Mouse (Mus musculus): Measurements from ENCODE around the gene Exoc7. TPM values are rescaled to one million over a fixed set of nuclear protein-coding genes. Genes with fewer than 3 reads are reported as not detected.

Gene Exoc7
- polyA plus RNA-seq, 1 experiment from 2014 or later, result 56.8 TPM

GRCm38 (mm10) chr11:116255982-116256675 lies 50.9 kb downstream of the Exoc7 start:
- no peaks in the 10 kb centered on the region for H3K27me3 ChIP-seq (ENCODE audit: control insufficient read depth, insufficient read depth, low read length)
- H3K9me3 ChIP-seq (replicated peaks; ENCODE audit: control insufficient read depth, low read length), result no peaks in the 10 kb centered on the region
- H3K4me3 ChIP-seq (replicated peaks; ENCODE audit: low read length), result no peak overlapping the region
- H3K4me1 ChIP-seq (ENCODE audit: control insufficient read depth, insufficient read depth, low read length), result peaks cover 5% of the 10 kb centered on the region; the same call in 1 of the 2 replicates
- ATAC-seq (ENCODE audit: insufficient read depth, low FRiP score), result peak; percentile 49; the same call in 1 of the 2 replicates
- WGBS, result 74% methylated on average over 9 of the region's 9 CpGs
- H3K4me2 ChIP-seq (ENCODE audit: low read depth, low read length), result no peak overlapping the region
- peak overlapping the region; percentile 40; the same call in 1 of the 2 replicates for H3K9ac ChIP-seq (ENCODE audit: low read length)
- peak overlapping the region; percentile 86 for H3K27ac ChIP-seq (ENCODE audit: low read length)
- peaks cover 42% of the 10 kb centered on the region; the same call in 1 of the 2 replicates for H3K36me3 ChIP-seq (ENCODE audit: control insufficient read depth, insufficient read depth, low read length)

DNA sequence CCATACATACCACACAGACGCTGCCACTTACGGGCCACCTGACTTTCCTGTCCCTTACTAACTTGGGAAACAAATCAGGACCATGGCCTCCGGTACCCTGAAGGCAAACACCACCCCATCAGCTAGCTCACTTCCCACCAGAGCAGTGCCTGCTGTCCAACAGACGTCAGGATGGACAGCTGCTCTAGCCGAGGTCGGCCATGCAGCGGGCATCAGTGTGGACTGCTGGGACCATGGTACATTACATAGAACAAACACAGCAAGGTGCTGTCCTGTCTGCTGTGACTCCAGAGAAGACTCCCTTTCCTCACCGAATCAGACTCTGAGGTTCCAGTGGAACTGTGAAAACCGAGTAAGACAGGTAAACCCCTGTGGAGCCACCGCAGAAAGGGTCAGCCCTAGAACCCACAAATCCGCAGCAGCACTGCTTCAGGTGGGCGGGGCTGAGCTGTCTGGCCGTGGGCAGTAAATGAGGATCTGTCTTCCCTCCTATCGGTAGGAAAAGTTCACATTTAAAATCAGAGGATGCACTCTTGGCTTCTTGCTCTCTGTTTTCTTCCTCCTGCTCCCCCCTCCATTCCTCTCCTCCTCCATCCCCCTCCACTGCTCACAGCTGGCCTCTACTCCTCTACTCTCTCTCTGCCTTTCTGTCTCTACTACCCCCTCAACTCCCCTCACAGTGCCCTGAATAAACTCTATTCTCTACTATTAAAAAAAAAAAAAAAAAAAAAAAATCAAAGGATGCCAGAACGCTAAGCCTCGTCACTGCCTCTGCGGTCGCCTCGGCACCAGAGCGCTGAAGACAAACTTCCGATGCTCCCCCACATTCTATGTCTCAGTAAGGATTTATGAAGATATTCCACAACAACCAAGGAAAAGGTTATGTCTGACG lies 51.7 kb downstream of the Exoc7 start:
- Histone ChIP-seq H3K4me1 (ENCODE audit: control insufficient read depth, insufficient read depth, low read length) (peaks cover 5% of the 10 kb centered on the region; the same call in 1 of the 2 replicates), H3K9me3 (replicated peaks; ENCODE audit: control insufficient read depth, low read length) (no peaks in the 10 kb centered on the region), H3K27ac (ENCODE audit: low read length) (peak overlapping the region; percentile 86), H3K36me3 (ENCODE audit: control insufficient read depth, insufficient read depth, low read length) (peaks cover 44% of the 10 kb centered on the region), H3K4me2 (ENCODE audit: low read depth, low read length) (no peak overlapping the region), H3K9ac (ENCODE audit: low read length) (no peak overlapping the region), H3K4me3 (replicated peaks; ENCODE audit: low read length) (no peak overlapping the region), H3K27me3 (ENCODE audit: control insufficient read depth, insufficient read depth, low read length) (no peaks in the 10 kb centered on the region)
- no peak for ATAC-seq (ENCODE audit: insufficient read depth, low FRiP score)
- WGBS, result 78% methylated on average over 22 of the region's 22 CpGs

- ATAC-seq (ENCODE audit: insufficient read depth, low FRiP score), result no peak
- no peak overlapping the region for H3K4me2 ChIP-seq (ENCODE audit: low read depth, low read length)
- no peaks in the 10 kb centered on the region for H3K9me3 ChIP-seq (replicated peaks; ENCODE audit: control insufficient read depth, low read length)
- 60% methylated on average over 9 of the region's 9 CpGs for WGBS
- peak overlapping the region; percentile 86 for H3K27ac ChIP-seq (ENCODE audit: low read length)
- H3K27me3 ChIP-seq (ENCODE audit: control insufficient read depth, insufficient read depth, low read length), result no peaks in the 10 kb centered on the region
- peaks cover 48% of the 10 kb centered on the region for H3K36me3 ChIP-seq (ENCODE audit: control insufficient read depth, insufficient read depth, low read length)
- no peak overlapping the region; the same call in 1 of the 2 replicates for H3K9ac ChIP-seq (ENCODE audit: low read length)
- H3K4me3 ChIP-seq (replicated peaks; ENCODE audit: low read length), result no peak overlapping the region
- peaks cover 5% of the 10 kb centered on the region; the same call in 1 of the 2 replicates for H3K4me1 ChIP-seq (ENCODE audit: control insufficient read depth, insufficient read depth, low read length)
Measured at GRCm38 (mm10) chr11:116254627-116255026, 52.4 kb downstream of the Exoc7 start.

GRCm38 (mm10) chr11:116253076-116253600 lies 53.9 kb downstream of the Exoc7 start:
- peaks cover 5% of the 10 kb centered on the region; the same call in 1 of the 2 replicates for H3K4me1 ChIP-seq (ENCODE audit: control insufficient read depth, insufficient read depth, low read length)
- H3K4me2 ChIP-seq (ENCODE audit: low read depth, low read length), result no peak overlapping the region
- peaks cover 52% of the 10 kb centered on the region for H3K36me3 ChIP-seq (ENCODE audit: control insufficient read depth, insufficient read depth, low read length)
- H3K27ac ChIP-seq (ENCODE audit: low read length), result no peak overlapping the region
- no peak for ATAC-seq (ENCODE audit: insufficient read depth, low FRiP score)
- 89% methylated on average over 3 of the region's 3 CpGs for whole genome bisulfite sequencing
- H3K27me3 ChIP-seq (ENCODE audit: control insufficient read depth, insufficient read depth, low read length), result no peaks in the 10 kb centered on the region
- no peak overlapping the region for H3K4me3 ChIP-seq (replicated peaks; ENCODE audit: low read length)
- H3K9me3 ChIP-seq (replicated peaks; ENCODE audit: control insufficient read depth, low read length), result no peaks in the 10 kb centered on the region
- no peak overlapping the region for H3K9ac ChIP-seq (ENCODE audit: low read length)

DNA sequence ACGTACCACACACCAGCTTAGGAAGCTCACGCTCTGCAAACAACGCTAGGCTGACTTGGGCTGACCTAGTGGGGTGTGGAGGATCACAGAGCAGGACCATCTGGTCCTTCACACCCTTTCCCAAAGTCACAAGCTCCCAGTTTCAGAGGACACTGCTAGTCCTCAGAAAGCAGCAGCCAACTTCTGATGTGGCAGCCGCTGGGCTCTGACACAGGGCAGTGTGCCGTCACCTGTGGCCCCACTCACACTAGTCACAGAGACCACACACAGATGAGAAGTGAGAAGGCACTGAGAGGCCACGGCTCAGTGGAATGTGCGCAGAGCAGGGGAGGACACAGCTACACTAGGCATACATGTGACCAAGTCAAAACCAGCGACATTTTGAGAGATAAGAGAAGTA lies 56.1 kb downstream of the Exoc7 start:
- no peak overlapping the region for H3K4me2 ChIP-seq (ENCODE audit: low read depth, low read length)
- peaks cover 5% of the 10 kb centered on the region; the same call in 1 of the 2 replicates for H3K4me1 ChIP-seq (ENCODE audit: control insufficient read depth, insufficient read depth, low read length)
- no peak overlapping the region for H3K4me3 ChIP-seq (replicated peaks; ENCODE audit: low read length)
- ATAC-seq (ENCODE audit: insufficient read depth, low FRiP score), result no peak
- 85% methylated on average over 8 of the region's 8 CpGs for WGBS
- H3K36me3 ChIP-seq (ENCODE audit: control insufficient read depth, insufficient read depth, low read length), result peaks cover 57% of the 10 kb centered on the region
- no peak overlapping the region for H3K9ac ChIP-seq (ENCODE audit: low read length)
- H3K9me3 ChIP-seq (replicated peaks; ENCODE audit: control insufficient read depth, low read length), result no peaks in the 10 kb centered on the region
- H3K27ac ChIP-seq (ENCODE audit: low read length), result no peak overlapping the region
- H3K27me3 ChIP-seq (ENCODE audit: control insufficient read depth, insufficient read depth, low read length), result no peaks in the 10 kb centered on the region

- Histone ChIP-seq H3K9me3 (replicated peaks; ENCODE audit: control insufficient read depth, low read length) (no peaks in the 10 kb centered on the region), H3K36me3 (ENCODE audit: control insufficient read depth, insufficient read depth, low read length) (peaks cover 62% of the 10 kb centered on the region), H3K27me3 (ENCODE audit: control insufficient read depth, insufficient read depth, low read length) (no peaks in the 10 kb centered on the region), H3K4me1 (ENCODE audit: control insufficient read depth, insufficient read depth, low read length) (no peaks in the 10 kb centered on the region), H3K4me3 (replicated peaks; ENCODE audit: low read length) (no peak overlapping the region), H3K9ac (ENCODE audit: low read length) (no peak overlapping the region), H3K27ac (ENCODE audit: low read length) (peak overlapping the region; percentile 69), H3K4me2 (ENCODE audit: low read depth, low read length) (no peak overlapping the region)
- 72% methylated on average over 14 of the region's 14 CpGs for WGBS
- peak; percentile 75; the same call in 1 of the 2 replicates for ATAC-seq (ENCODE audit: insufficient read depth, low FRiP score)
Measured at GRCm38 (mm10) chr11:116247502-116248222, 59.4 kb downstream of the Exoc7 start.

DNA sequence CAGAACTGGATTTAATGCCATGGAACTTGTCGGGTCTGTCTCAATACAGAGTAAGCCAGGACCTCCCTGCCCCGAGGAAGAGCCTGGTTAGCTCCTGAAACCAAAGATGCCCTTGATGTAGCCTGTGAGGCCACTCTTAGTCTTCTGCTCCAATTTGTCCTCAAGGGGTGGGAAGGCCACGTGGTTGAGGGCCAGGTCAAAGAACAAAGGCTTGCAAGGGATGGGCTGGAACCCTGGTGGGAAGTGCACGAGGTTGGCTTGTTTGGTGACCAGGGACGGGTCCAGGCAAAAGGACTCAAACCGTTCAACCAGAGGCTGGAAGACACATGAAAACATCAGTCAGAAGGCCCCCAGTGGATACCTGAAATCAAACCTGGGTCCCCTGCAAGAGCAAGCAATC lies 61.4 kb downstream of the Exoc7 start:
- Histone ChIP-seq H3K4me3 (replicated peaks; ENCODE audit: low read length) (no peak overlapping the region), H3K9ac (ENCODE audit: low read length) (no peak overlapping the region), H3K27ac (ENCODE audit: low read length) (no peak overlapping the region), H3K9me3 (replicated peaks; ENCODE audit: control insufficient read depth, low read length) (no peaks in the 10 kb centered on the region), H3K4me1 (ENCODE audit: control insufficient read depth, insufficient read depth, low read length) (no peaks in the 10 kb centered on the region), H3K4me2 (ENCODE audit: low read depth, low read length) (no peak overlapping the region), H3K36me3 (ENCODE audit: control insufficient read depth, insufficient read depth, low read length) (peaks cover 47% of the 10 kb centered on the region), H3K27me3 (ENCODE audit: control insufficient read depth, insufficient read depth, low read length) (no peaks in the 10 kb centered on the region)
- WGBS, result 67% methylated on average over 6 of the region's 6 CpGs
- no peak for ATAC-seq (ENCODE audit: insufficient read depth, low FRiP score)

DNA sequence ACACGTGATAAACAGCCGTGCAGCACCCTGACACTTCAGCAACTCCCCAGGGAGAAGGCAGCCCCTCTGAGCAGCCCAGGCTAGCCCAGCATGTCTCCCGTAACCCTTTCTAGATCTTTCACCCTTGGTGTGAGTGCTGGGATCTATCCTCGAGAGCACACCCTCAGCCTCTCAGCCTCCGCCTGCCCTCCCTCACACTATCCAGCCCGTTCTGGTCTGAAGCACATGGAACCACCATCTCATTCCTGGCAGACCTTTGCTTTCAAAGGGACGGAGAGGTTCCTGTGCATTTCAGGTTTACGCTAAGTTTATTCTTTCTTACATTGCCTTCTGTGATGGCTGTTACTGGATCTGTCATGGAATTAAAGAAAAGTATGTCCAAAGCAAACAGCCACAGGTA lies 62.5 kb downstream of the Exoc7 start:
- no peak for ATAC-seq (ENCODE audit: insufficient read depth, low FRiP score)
- no peak overlapping the region for H3K9ac ChIP-seq (ENCODE audit: low read length)
- no peaks in the 10 kb centered on the region for H3K9me3 ChIP-seq (replicated peaks; ENCODE audit: control insufficient read depth, low read length)
- H3K4me3 ChIP-seq (replicated peaks; ENCODE audit: low read length), result no peak overlapping the region
- WGBS, result 74% methylated on average over 8 of the region's 8 CpGs
- H3K4me2 ChIP-seq (ENCODE audit: low read depth, low read length), result no peak overlapping the region
- H3K36me3 ChIP-seq (ENCODE audit: control insufficient read depth, insufficient read depth, low read length), result peaks cover 36% of the 10 kb centered on the region
- H3K27ac ChIP-seq (ENCODE audit: low read length), result no peak overlapping the region
- H3K4me1 ChIP-seq (ENCODE audit: control insufficient read depth, insufficient read depth, low read length), result no peaks in the 10 kb centered on the region
- no peaks in the 10 kb centered on the region for H3K27me3 ChIP-seq (ENCODE audit: control insufficient read depth, insufficient read depth, low read length)
